Mouse (Mus musculus) v-Abl transformed pro-B cells (cell line): ENCODE results near the gene Enox1.

ENCODE experiments used
- in situ Hi-C, 2 experiments: fragments of 400-800 bp; cut with MboI; formaldehyde crosslinking; loops; one replicate each; pipeline ENCODE4 v1.15.1; 2025; ENCODE audit not compliant: unreplicated experiment in 2 of 2

The Enox1 gene

GRCm38 (mm10) chr14:77738056-77738455 is 581.5 kb downstream of the Enox1 start:
- in situ Hi-C loops: no loop called here

DNA sequence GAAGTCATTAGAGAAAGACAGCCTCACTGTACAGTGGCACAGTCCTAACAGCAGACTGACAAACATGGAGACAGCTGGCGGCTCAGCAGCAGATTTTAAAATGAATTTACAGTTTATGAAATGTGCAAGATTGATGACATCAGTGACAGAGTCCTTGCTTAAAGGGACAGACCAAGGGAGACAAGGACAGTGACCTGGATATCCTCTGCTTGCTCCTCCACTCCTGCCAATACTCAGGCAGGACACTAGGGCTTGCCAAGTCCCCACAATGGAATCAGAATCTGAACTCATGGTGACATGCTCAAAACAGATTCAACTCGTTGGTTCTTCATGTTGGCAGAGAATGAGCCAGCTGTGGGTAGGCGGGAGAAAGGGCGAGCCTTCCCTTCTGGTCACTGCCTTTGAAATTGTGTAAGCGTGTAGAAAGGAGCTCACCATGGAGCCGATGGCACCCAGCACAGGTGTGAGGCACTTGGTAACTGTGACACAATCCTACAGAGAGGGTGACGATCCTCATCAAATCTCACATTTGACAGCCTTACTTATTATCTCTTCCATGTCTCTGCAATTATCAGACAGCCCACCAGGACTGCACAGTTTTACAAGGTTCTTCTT is 582.3 kb downstream of the Enox1 start:
- in situ Hi-C loops: no loop called here

DNA sequence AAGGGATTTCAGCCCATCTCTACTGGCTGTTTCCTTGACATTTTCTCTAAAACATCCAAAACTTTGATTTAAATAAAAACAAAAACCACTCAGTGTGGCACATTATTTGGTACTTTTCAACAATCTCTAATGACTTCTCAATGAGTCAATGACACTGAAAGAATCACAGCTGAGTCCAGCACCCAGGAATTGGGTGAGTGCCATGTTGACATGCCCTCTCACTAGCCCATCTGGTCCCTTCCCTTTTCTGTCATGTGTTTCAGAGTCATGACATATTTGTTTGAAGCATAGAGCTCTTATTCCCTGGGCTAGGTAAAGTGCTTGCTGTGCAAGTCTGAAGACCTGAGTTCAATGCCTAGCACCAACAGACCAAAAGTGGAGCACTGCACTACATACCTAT is 582.8 kb downstream of the Enox1 start:
- in situ Hi-C loops: no loop called here

- in situ Hi-C loops: no loop called here
Measured at GRCm38 (mm10) chr14:77744638-77745240, 588.2 kb downstream of the Enox1 start.

GRCm38 (mm10) chr14:77748920-77749319 is 592.4 kb downstream of the Enox1 start:
- in situ Hi-C loops: no loop called here
